Mouse (Mus musculus): ENCODE results near the gene Arr3. TPM values are rescaled to one million over a fixed set of nuclear protein-coding genes. Genes with fewer than 3 reads are reported as not detected.

The Arr3 gene
- polyA plus RNA-seq, 1 experiment from 2014 or later = not detected

DNA sequence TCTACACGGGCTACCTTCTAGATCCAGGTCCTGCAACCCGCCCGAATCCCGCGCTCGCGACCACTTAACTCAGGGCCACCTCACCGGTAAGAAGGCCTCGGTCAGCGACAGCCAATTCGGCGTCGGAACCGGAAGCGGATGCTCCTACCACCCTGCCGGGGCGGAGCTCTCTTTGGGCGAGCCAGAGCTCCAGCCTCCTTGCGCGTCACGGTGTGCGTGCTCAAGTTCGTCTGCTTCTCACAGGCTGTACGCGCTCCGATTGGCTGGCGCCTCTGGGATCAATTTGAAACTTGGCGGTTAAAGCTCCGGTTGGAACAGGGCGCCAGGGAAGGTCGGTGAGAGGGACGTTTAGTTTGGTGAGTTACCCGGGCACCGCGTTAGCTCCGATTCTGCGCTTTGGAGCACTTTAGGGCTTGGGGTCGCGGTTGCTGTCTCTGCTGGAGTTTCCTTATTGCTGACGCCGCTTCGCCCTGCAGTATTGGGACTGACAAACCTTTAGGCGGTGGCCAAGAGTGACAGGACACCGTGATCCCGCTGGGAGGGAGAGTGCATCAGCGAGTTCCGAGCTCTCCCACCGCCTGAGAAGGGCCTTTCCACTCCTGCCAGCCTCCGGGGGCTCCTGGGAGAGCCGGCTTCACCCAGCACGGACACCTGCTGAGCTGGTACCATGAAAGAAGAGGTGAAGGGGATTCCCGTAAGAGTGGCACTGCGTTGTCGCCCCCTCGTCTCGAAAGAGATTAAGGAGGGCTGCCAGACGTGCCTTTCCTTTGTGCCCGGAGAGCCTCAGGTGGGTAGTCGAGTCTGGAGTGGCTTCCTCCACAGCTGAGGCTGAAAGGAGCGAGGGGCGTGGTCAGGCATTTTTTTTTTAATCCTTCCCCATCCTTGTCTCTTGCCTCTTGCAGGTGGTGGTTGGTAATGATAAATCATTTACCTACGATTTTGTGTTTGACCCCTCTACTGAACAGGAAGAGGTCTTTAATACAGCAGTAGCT lies 20.8 kb downstream of the Arr3 start, which contains the start of gene Pdzd11:
Gene Pdzd11 (minus strand): TSS at position 767 of the 992 bp plus-strand sequence.
- H3K27ac ChIP-seq = peak within 1 kb of the TSS; percentile 88
- peak within 1 kb of the TSS; percentile 78 for H3K4me3 ChIP-seq (replicated peaks)
- H3K4me1 ChIP-seq (replicated peaks) = peaks cover 29% of the 10 kb centered on the region
- ATAC-seq (ENCODE audit: low read depth) (peak; percentile 98), DNase-seq (peak; percentile 86)
- H3K27me3 ChIP-seq = no peaks in the 10 kb centered on the region
- H3K36me3 ChIP-seq = peaks cover 29% of the 10 kb centered on the region
- 17% methylated on average over 62 of the region's 62 CpGs for WGBS (ENCODE audit: insufficient replicate concordance)
- H3K9ac ChIP-seq = peak within 1 kb of the TSS; percentile 92
- H3K9me3 ChIP-seq (replicated peaks) = no peaks in the 10 kb centered on the region
- H3K4me2 ChIP-seq = peak within 1 kb of the TSS; percentile 69

- no peak for ATAC-seq (ENCODE audit: low read depth)
- Histone ChIP-seq H3K4me1 (replicated peaks) (peaks cover 20% of the 10 kb centered on the region), H3K4me2 (peak overlapping the region; percentile 35; the same call in 1 of the 2 replicates), H3K27me3 (no peaks in the 10 kb centered on the region), H3K36me3 (peaks cover 32% of the 10 kb centered on the region), H3K4me3 (replicated peaks) (0 out of 2 replicates have a peak overlapping the region, but pooled peaks have one; percentile 23), H3K9me3 (replicated peaks) (no peaks in the 10 kb centered on the region), H3K9ac (no peak overlapping the region), H3K27ac (no peak overlapping the region)
- DNase-seq = no peak
- WGBS (ENCODE audit: insufficient replicate concordance) = 84% methylated on average over 2 of the region's 2 CpGs
These were observed 23.8 kb downstream of the Arr3 start for GRCm38 (mm10) chrX:100629076-100629475.

- peaks cover 78% of the 10 kb centered on the region for H3K36me3 ChIP-seq
- H3K9me3 ChIP-seq (replicated peaks) = no peaks in the 10 kb centered on the region
These were observed 33.2 kb downstream of the Arr3 start for GRCm38 (mm10) chrX:100638477-100638876.

DNA sequence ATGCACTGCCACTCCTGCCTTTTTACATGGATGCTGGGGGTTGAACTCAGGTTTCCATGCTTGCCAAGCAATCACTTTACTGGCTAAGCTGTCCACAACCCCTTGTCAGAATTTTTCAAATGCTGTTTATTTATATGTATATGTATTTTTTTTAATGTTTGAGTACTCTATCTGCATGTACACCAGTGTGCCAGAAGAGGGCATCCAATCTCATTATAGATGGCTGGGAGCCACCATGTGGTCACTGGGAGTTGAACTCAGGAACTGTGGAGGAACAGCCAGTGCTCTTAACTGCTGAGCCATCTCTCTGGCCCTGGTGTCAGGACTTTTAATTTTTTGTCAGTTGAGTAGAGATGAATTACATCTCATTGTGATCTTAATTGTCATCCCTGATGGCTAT lies 47.6 kb downstream of the Arr3 start:
- no peak overlapping the region for H3K4me3 ChIP-seq (replicated peaks)
- no peak for ATAC-seq (ENCODE audit: low read depth)
- H3K4me1 ChIP-seq (replicated peaks) = no peaks in the 10 kb centered on the region
- no peak for DNase-seq
- H3K27ac ChIP-seq = no peak overlapping the region
- H3K27me3 ChIP-seq = no peaks in the 10 kb centered on the region
- no peak overlapping the region for H3K9ac ChIP-seq
- peaks cover 21% of the 10 kb centered on the region for H3K36me3 ChIP-seq
- no peak overlapping the region for H3K4me2 ChIP-seq
- no peaks in the 10 kb centered on the region for H3K9me3 ChIP-seq (replicated peaks)

More at GRCm38 (mm10) chrX:100638477-100638876, 33.2 kb downstream of the Arr3 start:
- H3K4me1 ChIP-seq (replicated peaks) = no peaks in the 10 kb centered on the region
- no peak overlapping the region for H3K4me3 ChIP-seq (replicated peaks)
- DNase-seq (no peak), ATAC-seq (ENCODE audit: low read depth) (no peak)
- H3K4me2 ChIP-seq = no peak overlapping the region
- no peak overlapping the region for H3K27ac ChIP-seq
- no peaks in the 10 kb centered on the region for H3K27me3 ChIP-seq
- 49% methylated on average over 8 of the region's 8 CpGs for WGBS (ENCODE audit: insufficient replicate concordance)
- H3K9ac ChIP-seq = no peak overlapping the region

GRCm38 (mm10) chrX:100664825-100665224 lies 59.5 kb downstream of the Arr3 start:
- Histone ChIP-seq H3K4me3 (replicated peaks) (no peak overlapping the region), H3K9ac (no peak overlapping the region), H3K27me3 (0 out of 2 replicates have a peak, but pooled peaks cover 4% of the 10 kb centered on the region), H3K4me2 (no peak overlapping the region), H3K9me3 (replicated peaks) (no peaks in the 10 kb centered on the region), H3K36me3 (peaks cover 20% of the 10 kb centered on the region), H3K4me1 (replicated peaks) (no peaks in the 10 kb centered on the region), H3K27ac (no peak overlapping the region)
- 72% methylated on average over 2 of the region's 2 CpGs for WGBS (ENCODE audit: insufficient replicate concordance)
- ATAC-seq (ENCODE audit: low read depth) = no peak
- no peak for DNase-seq

Other genes starting within 250 kb of the Arr3 start
- gene Otud6a, start 176.5 kb upstream of the Arr3 start, polyA plus RNA-seq (2015; fragmentation: Nextera tagmentation; extraction: Ambion mirVana) = not detected in 2 replicates
- gene Awat2, start 162.8 kb upstream of the Arr3 start, polyA plus RNA-seq (2015; fragmentation: Nextera tagmentation; extraction: Ambion mirVana) = 0.23 and 0.39 TPM in 2 replicates
- 17.5 and 20.3 TPM in 2 replicates for gene Igbp1, start 111.2 kb upstream of the Arr3 start, polyA plus RNA-seq (2015; fragmentation: Nextera tagmentation; extraction: Ambion mirVana)
- not detected in 2 replicates for gene Dgat2l6, start 80.7 kb upstream of the Arr3 start, polyA plus RNA-seq (2015; fragmentation: Nextera tagmentation; extraction: Ambion mirVana)
- gene Awat1, start 33.2 kb upstream of the Arr3 start, polyA plus RNA-seq (2015; fragmentation: Nextera tagmentation; extraction: Ambion mirVana) = not detected in 2 replicates
- gene P2ry4, start 10.6 kb upstream of the Arr3 start, polyA plus RNA-seq (2015; fragmentation: Nextera tagmentation; extraction: Ambion mirVana) = 0.13 and 0.20 TPM in 2 replicates
- 20.9 and 25.7 TPM in 2 replicates for gene Kif4, start 20.2 kb downstream of the Arr3 start, polyA plus RNA-seq (2015; fragmentation: Nextera tagmentation; extraction: Ambion mirVana)
- 71.8 and 74.4 TPM in 2 replicates for gene Pdzd11, start 21.1 kb downstream of the Arr3 start, polyA plus RNA-seq (2015; fragmentation: Nextera tagmentation; extraction: Ambion mirVana)
- gene Gdpd2, start 124.4 kb downstream of the Arr3 start, polyA plus RNA-seq (2015; fragmentation: Nextera tagmentation; extraction: Ambion mirVana) = 0.07 and 0.15 TPM in 2 replicates
- 0.28 and 0.44 TPM in 2 replicates for gene Dlg3, start 162.2 kb downstream of the Arr3 start, polyA plus RNA-seq (2015; fragmentation: Nextera tagmentation; extraction: Ambion mirVana)